Mouse (Mus musculus): ENCODE data around the gene Spata5. TPM values are rescaled to one million over a fixed set of nuclear protein-coding genes. Genes with fewer than 3 reads are reported as not detected.
A peak's percentile ranks its signal among the peaks of the same experiment; 100 is the strongest.

The Spata5 gene
- total and polyA plus RNA-seq, 3 experiments, result 2.1 to 13.9 (median 12.4) TPM

DNA sequence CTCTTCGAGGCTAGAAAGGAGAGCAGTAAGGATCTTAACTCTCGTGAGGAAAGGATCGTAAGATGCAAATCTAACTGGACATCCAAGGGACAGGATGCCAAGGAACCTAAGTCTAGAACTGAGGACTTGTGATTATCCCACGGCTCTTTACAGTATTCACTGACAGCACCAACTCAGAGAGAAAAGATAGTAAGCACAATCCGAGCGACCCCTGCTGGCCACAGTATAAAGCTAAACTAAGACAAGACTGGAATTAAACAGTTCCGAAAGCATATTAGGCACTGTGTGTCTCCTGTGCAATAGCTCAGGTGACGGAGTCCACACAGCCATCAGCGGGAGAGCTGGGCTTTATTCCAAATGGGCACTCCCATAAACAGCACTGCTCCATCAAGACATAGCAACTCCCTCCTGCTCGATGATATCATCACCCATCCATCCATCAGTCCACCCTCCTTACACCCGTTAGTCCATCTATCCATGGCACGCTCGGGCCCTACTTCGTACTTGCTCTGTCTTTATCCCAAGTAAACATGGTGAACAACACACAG is 5.2 kb upstream of the Spata5 start:
- no peak overlapping the region for H3K4me3 ChIP-seq
- H3K9ac ChIP-seq (ENCODE audit: low read depth, low read length), result no peak overlapping the region
- H3K4me1 ChIP-seq (ENCODE audit: control insufficient read depth, insufficient read depth, low read length), result peaks cover 2% of the 10 kb centered on the region
- no peaks in the 10 kb centered on the region for H3K79me2 ChIP-seq (replicated peaks; ENCODE audit: control insufficient read depth, insufficient read depth, low read length)
- no peak for TF ChIP-seq EP300 (IDR thresholded peaks at IDR 0.05; ENCODE audit: insufficient read depth, low read depth, low read length)
- peak; percentile 91 for TF ChIP-seq CTCF (IDR thresholded peaks at IDR 0.05)
- H3K36me3 ChIP-seq (ENCODE audit: control insufficient read depth, insufficient read depth, low read length), result no peaks in the 10 kb centered on the region
- H3K27ac ChIP-seq, result no peak overlapping the region
- no peaks in the 10 kb centered on the region for H3K27me3 ChIP-seq (ENCODE audit: control insufficient read depth, insufficient read depth, low read length)
- 42% methylated on average over 14 of the region's 14 CpGs for WGBS
- intact Hi-C loops (cut with DNase I), result loop anchor here (1.0 to 10.0 kb wide), 3 partner anchors 73 to 210 kb away; no protein-coding TSS in a partner anchor
- peak; percentile 74 to 82 for DNase-seq

DNA sequence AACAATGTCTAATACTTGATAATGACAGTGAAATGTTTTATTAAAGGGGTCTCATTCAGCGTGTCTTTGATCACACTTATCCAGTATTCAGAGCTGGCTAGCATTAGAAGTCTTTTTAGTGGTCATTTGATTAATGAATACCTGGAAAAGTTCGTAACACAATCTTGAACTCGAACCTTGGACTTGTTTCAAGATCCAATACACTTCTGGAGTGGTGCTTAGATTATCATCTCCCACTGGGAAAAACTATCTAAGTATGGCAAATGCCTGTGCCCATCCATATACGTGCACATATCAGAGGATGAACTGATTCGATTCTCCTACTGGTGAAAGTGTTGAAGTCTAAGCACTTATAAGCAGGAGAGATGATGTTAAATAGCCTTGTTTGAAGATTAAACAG is 1.4 kb upstream of the Spata5 start:
- H3K4me3 ChIP-seq, result peak overlapping the region; percentile 90
- peak overlapping the region; percentile 94 for H3K27ac ChIP-seq
- TF ChIP-seq CTCF (IDR thresholded peaks at IDR 0.05) (no peak), EP300 (IDR thresholded peaks at IDR 0.05; ENCODE audit: insufficient read depth, low read depth, low read length) (no peak), POLR2A (IDR thresholded peaks at IDR 0.05; ENCODE audit: insufficient read depth, low read depth, low read length) (no peak)
- no peak for DNase-seq
- H3K4me1 ChIP-seq (ENCODE audit: control insufficient read depth, insufficient read depth, low read length), result peaks cover 2% of the 10 kb centered on the region
- intact Hi-C loops (cut with DNase I), result loop anchor here (10.0 kb wide), 1 partner anchor 214 kb away; no protein-coding TSS in a partner anchor
- H3K9ac ChIP-seq (ENCODE audit: low read depth, low read length), result no peak overlapping the region
- WGBS, result 55% methylated on average over 5 of the region's 5 CpGs
- H3K36me3 ChIP-seq (ENCODE audit: control insufficient read depth, insufficient read depth, low read length), result no peaks in the 10 kb centered on the region
- H3K79me2 ChIP-seq (replicated peaks; ENCODE audit: control insufficient read depth, insufficient read depth, low read length), result no peaks in the 10 kb centered on the region; the same call in 1 of the 2 replicates
- no peaks in the 10 kb centered on the region for H3K27me3 ChIP-seq (ENCODE audit: control insufficient read depth, insufficient read depth, low read length)

DNA sequence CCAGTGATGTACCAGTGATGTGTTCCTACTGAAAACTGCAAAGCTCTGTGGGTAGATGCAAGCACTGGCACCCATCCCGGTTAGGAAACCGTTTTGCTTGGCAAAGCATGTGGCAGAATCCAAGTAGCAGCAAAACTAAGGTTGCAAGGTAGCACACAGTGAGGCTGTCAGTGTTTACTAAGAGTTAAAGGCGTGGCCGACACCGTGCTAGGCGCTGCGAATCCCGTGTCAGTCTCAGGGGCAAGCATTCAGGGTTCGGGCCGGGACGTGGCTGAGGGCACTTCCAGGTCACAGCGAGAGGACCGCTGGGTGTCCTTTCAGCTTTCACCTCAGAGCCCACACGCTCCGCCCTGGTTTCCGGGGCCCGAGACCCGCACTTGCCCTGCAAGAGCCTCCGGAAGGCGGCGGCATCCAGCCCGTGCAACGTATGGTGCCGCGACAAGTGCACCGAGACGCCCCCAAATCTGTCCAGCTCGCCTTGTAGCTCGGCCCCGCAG is 687 bp upstream of the Spata5 start:
- WGBS, result under 1% methylated on average over 30 of the region's 30 CpGs
- Histone ChIP-seq H3K36me3 (ENCODE audit: control insufficient read depth, insufficient read depth, low read length) (no peaks in the 10 kb centered on the region), H3K27me3 (ENCODE audit: control insufficient read depth, insufficient read depth, low read length) (no peaks in the 10 kb centered on the region), H3K4me1 (ENCODE audit: control insufficient read depth, insufficient read depth, low read length) (peaks cover 2% of the 10 kb centered on the region), H3K9ac (ENCODE audit: low read depth, low read length) (peak overlapping the region; percentile 70), H3K79me2 (replicated peaks; ENCODE audit: control insufficient read depth, insufficient read depth, low read length) (no peaks in the 10 kb centered on the region; the same call in 1 of the 2 replicates), H3K27ac (peak overlapping the region; percentile 94), H3K4me3 (peak overlapping the region; percentile 90)
- intact Hi-C loops (cut with DNase I), result loop anchor here (10.0 kb wide), 1 partner anchor 214 kb away; no protein-coding TSS in a partner anchor
- TF ChIP-seq CTCF (IDR thresholded peaks at IDR 0.05) (peak; percentile 42), POLR2A (IDR thresholded peaks at IDR 0.05; ENCODE audit: insufficient read depth, low read depth, low read length) (no peak; the same call in 1 of the 2 replicates), EP300 (IDR thresholded peaks at IDR 0.05; ENCODE audit: insufficient read depth, low read depth, low read length) (0 out of 2 replicates have a peak, but pooled peaks have one; percentile 51)
- DNase-seq, result no peak

DNA sequence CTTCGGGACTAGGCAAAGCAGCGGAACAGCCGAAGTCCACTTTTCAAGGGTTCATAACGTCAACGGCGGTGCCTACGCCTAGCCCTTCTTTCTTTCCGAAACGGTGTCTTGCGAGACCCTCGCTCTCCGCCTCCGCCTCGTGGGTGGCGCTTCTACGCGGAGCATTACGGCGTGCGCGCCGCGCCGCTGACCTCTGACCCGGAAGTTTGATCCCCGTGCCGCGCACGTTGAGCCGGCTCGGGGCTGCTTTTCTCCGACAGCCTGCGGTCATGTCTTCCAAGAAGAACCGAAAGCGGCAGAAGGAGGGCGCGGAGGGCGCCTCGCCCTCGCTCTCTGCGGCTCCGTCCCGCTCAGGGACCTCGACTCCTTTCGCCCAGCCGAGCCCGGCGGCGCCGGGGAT is 376 bp downstream of the Spata5 start, which contains the start of gene Nudt6:
TSS of gene Nudt6 (minus strand) at position 140 of the 400 bp plus-strand sequence.
- Histone ChIP-seq H3K36me3 (ENCODE audit: control insufficient read depth, insufficient read depth, low read length) (no peaks in the 10 kb centered on the region), H3K9ac (ENCODE audit: low read depth, low read length) (peak within 1 kb of the TSS; percentile 70), H3K27ac (peak within 1 kb of the TSS; percentile 94), H3K4me1 (ENCODE audit: control insufficient read depth, insufficient read depth, low read length) (no peaks in the 10 kb centered on the region; the same call in 1 of the 2 replicates), H3K4me3 (peak within 1 kb of the TSS; percentile 96), H3K27me3 (ENCODE audit: control insufficient read depth, insufficient read depth, low read length) (no peaks in the 10 kb centered on the region), H3K79me2 (replicated peaks; ENCODE audit: control insufficient read depth, insufficient read depth, low read length) (no peaks in the 10 kb centered on the region; the same call in 1 of the 2 replicates)
- TF ChIP-seq POLR2A (IDR thresholded peaks at IDR 0.05; ENCODE audit: insufficient read depth, low read depth, low read length) (peak; percentile 33; the same call in 1 of the 2 replicates), CTCF (IDR thresholded peaks at IDR 0.05) (no peak)
- peak; percentile 92 to 94 for DNase-seq
- intact Hi-C loops (cut with DNase I), result no loop called here
- WGBS, result under 1% methylated on average over 50 of the region's 50 CpGs

DNA sequence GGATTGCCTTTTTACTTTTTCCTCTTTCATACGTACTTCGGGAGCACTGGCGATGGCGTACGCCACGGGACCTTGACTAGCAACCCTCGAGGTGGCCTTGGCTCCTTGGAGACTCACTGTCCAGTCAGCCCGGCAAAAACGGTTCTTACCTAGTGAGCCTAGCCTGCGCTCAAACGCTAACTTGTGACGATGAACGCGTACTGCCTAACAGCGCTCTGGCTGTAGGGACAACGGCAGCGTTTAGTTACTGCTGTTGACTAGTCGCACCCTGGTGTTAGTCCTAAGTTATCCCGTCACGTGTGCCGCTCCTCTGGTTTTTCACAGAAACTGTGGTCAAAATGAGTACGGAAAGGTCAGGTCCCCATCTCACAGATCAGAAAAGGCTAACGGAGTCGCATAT is 945 bp downstream of the Spata5 start:
- no peaks in the 10 kb centered on the region; the same call in 1 of the 2 replicates for H3K79me2 ChIP-seq (replicated peaks; ENCODE audit: control insufficient read depth, insufficient read depth, low read length)
- no peak for DNase-seq
- peak overlapping the region; percentile 67 for H3K9ac ChIP-seq (ENCODE audit: low read depth, low read length)
- no peak for TF ChIP-seq EP300 (IDR thresholded peaks at IDR 0.05; ENCODE audit: insufficient read depth, low read depth, low read length)
- TF ChIP-seq CTCF (IDR thresholded peaks at IDR 0.05), result no peak
- no peak for TF ChIP-seq POLR2A (IDR thresholded peaks at IDR 0.05; ENCODE audit: insufficient read depth, low read depth, low read length)
- under 1% methylated on average over 24 of the region's 24 CpGs for WGBS
- H3K4me1 ChIP-seq (ENCODE audit: control insufficient read depth, insufficient read depth, low read length), result no peaks in the 10 kb centered on the region; the same call in 1 of the 2 replicates
- H3K27ac ChIP-seq, result peak overlapping the region; percentile 81
- no peaks in the 10 kb centered on the region for H3K27me3 ChIP-seq (ENCODE audit: control insufficient read depth, insufficient read depth, low read length)
- peak overlapping the region; percentile 96 for H3K4me3 ChIP-seq
- intact Hi-C loops (cut with DNase I), result no loop called here
- no peaks in the 10 kb centered on the region for H3K36me3 ChIP-seq (ENCODE audit: control insufficient read depth, insufficient read depth, low read length)

DNA sequence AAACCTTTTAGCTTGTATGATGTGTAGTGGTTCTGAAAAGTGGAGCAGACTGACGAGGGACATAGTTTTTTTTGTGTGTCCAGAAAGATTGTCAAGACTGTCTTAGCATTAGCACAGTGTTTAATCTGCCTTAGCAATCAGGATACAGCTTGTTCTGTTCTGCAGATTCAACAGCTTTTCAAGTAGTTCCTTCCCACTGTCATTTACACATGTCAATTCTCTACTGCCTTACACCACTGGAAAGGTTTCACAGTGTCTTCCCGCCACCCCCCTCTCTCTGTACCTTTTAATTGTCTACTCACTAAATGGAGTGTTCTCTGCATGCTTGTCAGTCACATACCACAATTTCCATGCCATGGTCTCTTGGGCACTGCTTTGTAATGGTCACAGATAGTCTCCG is 1.5 kb downstream of the Spata5 start:
- Histone ChIP-seq H3K4me1 (ENCODE audit: control insufficient read depth, insufficient read depth, low read length) (no peaks in the 10 kb centered on the region; the same call in 1 of the 2 replicates), H3K79me2 (replicated peaks; ENCODE audit: control insufficient read depth, insufficient read depth, low read length) (no peaks in the 10 kb centered on the region; the same call in 1 of the 2 replicates), H3K9ac (ENCODE audit: low read depth, low read length) (no peak overlapping the region), H3K36me3 (ENCODE audit: control insufficient read depth, insufficient read depth, low read length) (no peaks in the 10 kb centered on the region), H3K27me3 (ENCODE audit: control insufficient read depth, insufficient read depth, low read length) (no peaks in the 10 kb centered on the region), H3K4me3 (peak overlapping the region; percentile 96), H3K27ac (peak overlapping the region; percentile 81; the same call in 1 of the 2 replicates)
- TF ChIP-seq POLR2A (IDR thresholded peaks at IDR 0.05; ENCODE audit: insufficient read depth, low read depth, low read length) (no peak), EP300 (IDR thresholded peaks at IDR 0.05; ENCODE audit: insufficient read depth, low read depth, low read length) (no peak), CTCF (IDR thresholded peaks at IDR 0.05) (no peak)
- no peak for DNase-seq
- intact Hi-C loops (cut with DNase I), result no loop called here
- 16% methylated on average over 3 of the region's 3 CpGs for WGBS
